Mouse (Mus musculus) urinary bladder, postnatal 36 days (tissue): ENCODE data around the gene Fam166a.
A peak's percentile ranks its signal among the peaks of the same experiment; 100 is the strongest.
"Not testable (repeated sequence)": the region's sequence is repeated elsewhere in the genome, so short reads cannot be mapped to it uniquely, and the experiment has no call there.

Experiments used
- DNase-seq, 2 experiments: peaks; one replicate each; pipeline ENCODE4 v3.0.0; 2022; ENCODE audit warnings: low spot score in 2 of 2, mixed read lengths in 1 of 2

Gene Fam166a

DNA sequence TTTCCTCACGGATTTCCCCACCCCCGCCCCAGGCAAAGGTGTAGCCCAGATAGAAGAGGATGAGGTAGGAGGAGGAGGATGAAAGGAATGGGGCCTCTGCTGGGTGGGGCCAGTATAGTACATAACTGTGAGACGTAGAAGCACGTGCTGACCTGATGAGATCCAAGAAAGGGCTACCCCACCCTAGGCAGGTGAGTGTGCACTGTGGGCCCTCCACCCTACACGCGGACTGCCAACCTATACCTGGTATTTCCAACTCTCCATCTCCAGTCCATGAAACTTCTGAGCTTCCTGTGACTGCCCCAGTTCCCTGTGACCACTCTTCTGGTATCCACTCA lies 22.9 kb downstream of the Fam166a start:
- no peak for DNase-seq

GRCm38 (mm10) chr2:25242101-25242506 lies 23.6 kb downstream of the Fam166a start, which contains the start of the genes Rnf208 and Cysrt1:
Gene Rnf208, plus strand, starts transcription at chr2:25242255.
Gene Cysrt1, minus strand, starts transcription at chr2:25242452.
- DNase-seq, result no peak

DNA sequence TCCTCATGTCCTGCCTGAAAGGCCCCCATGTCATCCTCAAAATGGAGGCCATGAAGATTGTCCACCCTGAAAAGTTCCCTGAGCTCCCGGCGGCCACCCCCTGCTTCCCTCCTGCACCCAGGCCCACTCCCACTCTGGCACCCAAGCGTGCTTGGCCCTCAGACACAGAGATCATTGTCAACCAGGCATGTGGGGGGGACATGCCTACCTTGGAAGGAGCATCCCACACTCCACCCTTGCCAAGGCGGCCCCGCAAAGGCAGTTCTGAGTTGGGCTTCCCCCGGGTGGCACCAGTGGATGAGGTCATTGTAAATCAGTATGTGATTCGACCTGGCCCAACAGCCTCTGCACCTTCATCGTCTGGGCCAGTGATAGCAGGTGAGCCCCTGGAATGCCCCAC lies 24.8 kb downstream of the Fam166a start:
- no peak for DNase-seq

DNA sequence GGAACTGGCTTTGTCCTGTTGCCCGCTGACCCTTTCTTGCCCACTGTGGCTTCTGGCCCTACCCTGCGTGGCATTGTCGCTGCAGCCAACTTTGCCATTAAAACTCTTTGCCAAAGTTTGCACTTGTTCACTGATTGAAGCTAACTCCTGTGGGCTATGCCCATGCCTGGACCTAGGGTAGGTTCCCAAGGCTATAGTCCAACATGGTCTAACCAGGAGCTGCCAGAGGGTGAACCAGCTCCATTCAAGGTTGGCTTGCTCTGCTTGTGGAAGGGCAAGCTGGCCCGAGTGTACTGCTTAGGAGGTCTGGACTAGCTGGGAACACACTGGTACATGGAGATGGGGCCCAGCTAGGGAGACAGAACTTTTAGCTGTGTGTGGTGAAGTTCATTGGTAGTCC lies 25.6 kb downstream of the Fam166a start:
- no peak for DNase-seq

DNA sequence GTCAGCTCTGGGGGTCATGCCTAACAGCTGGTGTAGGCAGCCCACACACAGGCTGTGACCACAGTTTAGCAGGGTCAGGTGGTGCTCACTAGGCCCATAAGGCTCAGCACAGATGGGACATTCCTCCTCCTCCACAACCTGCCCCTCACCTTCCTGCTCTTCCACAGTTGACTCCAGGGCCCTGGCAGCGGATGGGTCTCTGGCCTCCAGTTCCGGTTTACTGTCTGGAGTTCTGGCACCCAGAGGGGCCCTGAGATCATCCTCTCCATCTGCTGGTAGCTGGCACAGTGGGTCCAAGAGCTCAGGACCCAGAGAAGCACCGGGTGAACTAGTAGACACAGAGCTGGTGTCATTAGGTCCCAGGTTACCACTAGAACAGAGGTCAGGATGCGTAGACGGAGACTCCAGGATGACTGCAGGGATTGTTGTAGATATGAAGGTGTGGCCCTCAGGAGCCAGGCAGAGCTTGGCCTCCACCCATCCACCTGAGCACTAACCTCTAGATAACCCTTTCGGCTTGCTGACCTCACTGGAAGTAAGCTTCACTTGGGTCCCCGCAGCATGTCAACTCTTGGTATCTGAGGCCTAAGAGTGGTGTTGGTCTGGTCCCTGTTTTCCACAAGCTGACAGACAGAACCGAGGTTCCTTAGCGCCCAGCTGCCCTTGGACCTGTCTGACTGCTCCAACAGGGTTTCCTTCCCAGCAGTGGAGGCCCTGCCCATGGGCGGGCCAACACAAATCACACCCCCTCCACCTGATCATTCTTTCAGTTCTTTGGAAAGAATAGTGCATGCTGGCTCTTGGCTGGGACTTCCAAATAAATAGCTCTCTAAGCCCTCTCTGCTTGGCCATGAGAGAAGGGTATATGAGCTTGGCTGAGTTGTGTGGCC lies 27.9 kb downstream of the Fam166a start, which contains the start of gene AL732309.1:
Gene AL732309.1 (minus strand): TSS at position 681 of the 890 bp plus-strand sequence.
- no peak for DNase-seq

- no peak for DNase-seq
Observed at GRCm38 (mm10) chr2:25252331-25252730, 33.8 kb downstream of the Fam166a start.

- DNase-seq, result peak; percentile 86
Observed at GRCm38 (mm10) chr2:25255284-25255779, 36.8 kb downstream of the Fam166a start, which contains the start of gene Tmem203. Gene Tmem203, plus strand, starts transcription at chr2:25255439.

DNA sequence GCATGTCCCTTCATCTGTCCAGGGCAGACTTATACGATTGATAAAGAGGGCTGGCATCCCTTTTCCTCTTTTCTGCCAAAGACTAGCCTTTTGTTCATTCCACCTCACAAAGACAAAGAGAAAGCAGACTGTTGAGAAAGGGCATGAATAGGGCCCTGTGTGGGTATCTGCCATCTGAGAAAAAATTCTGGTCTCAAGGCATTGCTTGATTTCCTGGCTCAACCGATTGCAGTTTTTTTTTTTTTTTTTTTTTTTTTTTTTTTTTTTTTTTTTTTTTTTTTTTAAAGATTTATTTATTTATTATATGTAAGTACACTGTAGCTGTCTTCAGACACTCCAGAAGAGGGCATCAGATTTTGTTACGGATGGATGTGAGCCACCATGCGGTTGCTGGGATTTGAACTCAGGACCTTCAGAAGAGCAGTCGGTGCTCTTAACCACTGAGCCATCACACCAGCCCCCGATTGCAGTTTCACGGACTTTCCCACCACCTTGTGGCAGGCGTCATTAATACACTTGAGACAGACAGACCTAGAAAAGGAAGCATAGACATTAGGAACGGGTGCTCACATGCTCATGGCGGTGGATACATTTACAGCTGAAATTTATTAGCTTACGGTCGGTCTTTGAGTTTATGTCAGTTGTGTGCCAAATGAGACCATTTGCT lies 38.0 kb downstream of the Fam166a start:
- peak in 1 of 2 experiments; percentile 52 for DNase-seq

- not testable (repeated sequence) for DNase-seq
Observed at GRCm38 (mm10) chr2:25257250-25257649, 38.7 kb downstream of the Fam166a start.

- DNase-seq, result no peak
Observed at GRCm38 (mm10) chr2:25258887-25259286, 40.3 kb downstream of the Fam166a start.

- DNase-seq, result no peak
Observed at GRCm38 (mm10) chr2:25261870-25262269, 43.3 kb downstream of the Fam166a start.

DNA sequence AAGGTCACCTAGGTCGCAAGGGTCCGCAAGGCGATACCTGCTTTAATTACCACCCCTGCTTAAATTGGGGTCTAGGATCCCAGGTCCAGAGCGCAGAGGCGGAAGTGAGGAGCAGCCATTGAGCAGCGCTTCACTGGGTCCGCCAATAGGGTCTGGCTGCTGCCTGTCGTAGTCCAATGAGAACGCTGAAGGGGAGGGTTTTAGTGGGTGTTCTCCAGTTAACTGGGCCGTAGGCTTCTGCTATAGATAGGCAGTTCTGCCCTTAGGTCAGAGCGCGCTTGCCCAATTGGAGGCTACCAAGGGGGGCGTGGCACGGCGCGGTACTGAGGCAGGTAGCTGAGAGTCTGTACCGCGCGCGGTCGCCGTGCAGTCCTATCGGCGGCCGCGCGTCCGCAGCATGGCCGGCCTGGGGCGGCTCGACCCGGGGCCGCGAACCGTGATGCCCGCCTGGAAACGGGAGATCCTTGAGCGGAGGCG lies 43.8 kb downstream of the Fam166a start, which contains the start of gene Tprn:
Gene Tprn (plus strand): TSS at position 328 of the 477 bp plus-strand sequence.
- DNase-seq, result peak; percentile 89 to 95

GRCm38 (mm10) chr2:25262795-25263622 lies 44.5 kb downstream of the Fam166a start:
- DNase-seq, result no peak

DNA sequence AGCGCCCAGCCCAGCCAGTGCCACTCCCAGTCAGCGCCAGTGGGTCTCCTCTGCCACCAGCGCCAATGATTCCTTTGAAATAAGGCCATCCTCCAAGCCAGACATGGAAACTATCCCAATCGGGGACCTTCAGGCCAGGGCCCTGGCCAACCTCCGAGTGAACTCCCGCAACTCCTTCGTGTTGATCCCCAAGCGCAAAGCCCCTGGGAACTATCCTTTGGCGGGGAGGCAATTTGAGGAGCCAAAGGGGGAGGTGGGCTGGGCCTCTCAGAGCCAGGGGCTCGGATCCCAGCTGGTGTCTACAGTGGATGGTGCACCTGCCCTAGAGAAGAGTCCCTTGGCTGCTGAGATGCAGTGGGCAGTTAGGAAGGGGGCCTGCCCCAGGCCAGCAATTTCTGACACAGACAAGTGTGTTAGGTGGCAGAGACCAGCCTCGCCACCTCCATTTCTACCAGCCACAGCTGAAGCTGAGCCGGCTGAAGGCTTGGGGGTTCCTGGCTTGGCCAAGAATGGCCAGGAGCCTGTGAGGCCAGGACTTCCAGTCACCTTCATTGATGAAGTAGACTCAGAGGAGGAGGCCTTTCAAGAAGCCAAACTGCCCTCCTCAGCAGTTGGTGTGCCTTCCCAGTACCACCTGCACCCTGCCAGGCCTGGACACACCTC lies 45.2 kb downstream of the Fam166a start:
- no peak for DNase-seq

DNA sequence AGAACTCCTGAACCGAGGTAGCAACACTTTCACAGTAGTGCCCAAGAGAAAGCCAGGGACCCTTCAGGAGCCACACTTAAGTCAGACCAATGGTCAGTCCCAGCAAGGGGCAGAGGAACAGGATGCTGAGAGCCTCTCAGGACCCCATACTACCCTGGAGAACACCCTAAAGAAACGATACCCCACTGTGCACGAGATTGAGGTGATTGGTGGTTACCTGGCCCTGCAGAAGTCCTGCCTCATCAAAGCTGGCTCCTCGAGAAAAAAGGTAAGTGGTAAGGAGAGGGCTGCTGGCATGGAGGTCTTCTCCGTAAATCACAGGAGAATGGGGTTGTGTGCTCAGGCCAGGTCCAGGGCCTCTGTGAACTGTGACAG lies 45.7 kb downstream of the Fam166a start:
- DNase-seq, result no peak

DNA sequence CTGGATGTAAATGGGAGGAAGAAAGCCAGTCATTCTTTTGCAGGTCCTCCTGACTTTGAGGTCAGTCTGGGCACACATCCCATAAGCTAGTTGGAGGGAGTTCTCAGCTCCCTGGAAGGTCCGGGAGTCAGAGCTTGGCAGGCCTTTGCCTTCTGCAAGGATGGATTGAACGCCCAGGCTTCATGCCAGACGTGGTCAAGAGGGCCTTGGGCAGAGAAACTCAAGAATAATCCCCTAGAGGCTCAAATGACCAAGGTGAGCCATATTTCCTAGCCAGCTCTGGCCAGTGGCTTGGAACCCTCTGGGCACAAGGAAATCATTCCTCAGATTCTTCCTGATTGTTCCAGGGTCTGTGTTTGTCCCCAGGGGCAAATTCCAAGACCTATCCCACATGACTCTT lies 46.3 kb downstream of the Fam166a start:
- DNase-seq, result no peak

GRCm38 (mm10) chr2:25265897-25266656 lies 47.5 kb downstream of the Fam166a start:
- DNase-seq, result peak in 1 of 2 experiments; percentile 62

DNA sequence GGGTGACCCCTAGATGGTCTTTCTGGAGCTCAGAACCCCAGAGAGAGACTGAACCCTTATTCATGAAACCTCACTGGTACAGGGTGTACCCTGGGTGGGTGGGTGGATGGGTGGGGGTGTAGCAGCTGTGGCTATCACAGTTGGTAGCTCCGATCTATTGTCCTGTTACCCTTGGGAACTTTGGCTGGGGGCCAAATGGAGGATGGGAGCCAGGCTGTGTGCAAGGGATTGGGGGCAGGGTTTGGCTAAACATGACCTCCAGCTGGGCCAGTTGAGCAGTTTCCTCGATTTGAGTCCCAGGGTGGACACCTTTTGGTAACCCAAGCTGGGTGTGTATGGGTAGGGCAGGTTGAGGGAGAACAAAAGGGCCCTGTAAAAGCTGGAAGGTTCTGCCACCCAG lies 48.2 kb downstream of the Fam166a start:
- peak in 1 of 2 experiments; percentile 66 for DNase-seq

DNA sequence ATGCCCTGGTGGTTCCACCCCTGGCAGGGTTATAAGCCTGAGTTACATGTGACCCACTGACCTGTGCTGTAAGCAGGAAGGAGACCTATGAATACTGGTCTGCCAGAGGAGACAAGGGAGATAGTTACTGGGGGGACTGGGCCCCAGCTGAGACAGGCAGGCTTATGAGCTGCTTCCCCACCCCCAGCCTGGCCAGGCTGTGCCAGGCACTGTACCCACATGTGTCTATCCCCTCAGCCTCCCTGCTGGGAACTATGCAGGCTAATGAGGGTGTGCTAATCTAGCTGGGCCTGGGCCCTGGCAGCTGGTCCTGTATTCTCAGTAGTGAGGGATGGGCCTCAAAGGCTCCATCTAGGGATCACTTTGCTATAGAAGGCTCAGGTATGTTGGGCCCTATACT lies 48.7 kb downstream of the Fam166a start:
- DNase-seq, result no peak

DNA sequence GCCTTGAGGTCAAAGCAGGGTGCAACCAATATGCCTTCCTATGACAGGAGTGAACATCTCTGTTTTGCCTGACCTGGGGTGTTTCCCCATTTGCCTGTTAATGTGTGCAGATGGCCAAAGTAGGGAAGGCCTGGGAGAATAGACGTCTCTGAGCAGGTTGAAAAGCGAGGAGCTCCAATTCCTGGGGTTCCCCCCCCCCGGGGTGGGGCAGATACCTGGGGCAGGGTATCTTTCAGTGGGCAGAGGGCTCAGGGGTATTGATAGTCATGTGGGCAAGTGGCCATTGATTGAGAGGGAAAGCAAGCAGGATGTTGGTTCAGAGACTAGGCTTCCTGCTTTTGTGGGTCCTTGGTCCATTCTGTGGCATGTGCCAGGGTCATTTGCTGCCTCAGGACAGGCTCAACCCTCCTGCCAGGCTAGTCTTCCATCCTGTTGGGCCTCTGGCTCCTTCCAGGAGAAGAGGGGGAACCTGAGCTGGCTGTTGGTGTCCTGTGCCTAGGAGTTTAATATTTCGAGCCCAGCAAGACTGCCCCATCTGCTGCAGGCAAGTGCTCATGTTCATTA lies 49.3 kb downstream of the Fam166a start:
- DNase-seq, result no peak
